Mouse (Mus musculus): ENCODE measurements around the gene Ppef2. TPM values are rescaled to one million over a fixed set of nuclear protein-coding genes. Genes with fewer than 3 reads are reported as not detected.

Ppef2 gene
- polyA plus RNA-seq (2016; fragmentation: Nextera tagmentation; extraction: Ambion mirVana), result not detected in 2 replicates

DNA sequence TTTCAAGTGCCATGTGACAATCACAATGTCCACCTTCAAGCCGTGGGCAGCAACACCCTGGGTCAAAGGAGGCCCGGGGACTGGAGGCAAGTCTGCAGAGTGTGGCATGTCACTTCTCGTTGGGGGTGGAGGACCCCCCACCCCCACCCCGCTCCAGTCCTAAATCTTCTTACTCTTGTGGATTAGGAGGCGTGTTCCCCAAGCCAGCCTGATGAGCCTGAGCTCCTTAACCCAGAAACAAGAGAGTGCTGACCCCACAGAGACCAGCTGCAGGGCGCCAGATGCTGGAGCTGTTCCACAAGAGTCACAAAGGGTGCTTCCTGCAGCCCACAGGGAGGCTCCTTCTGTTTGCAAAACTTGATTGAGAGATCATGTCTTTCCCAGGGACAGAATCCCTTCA lies at the start of gene Ppef2:
Ppef2 (minus strand) TSS at position 61 of the 400 bp plus-strand sequence.
- 26% methylated on average over 6 of the region's 6 CpGs for WGBS (ENCODE audit: insufficient replicate concordance)
- Histone ChIP-seq H3K36me3 (no peaks in the 10 kb centered on the region), H3K27ac (no peak within 1 kb of the TSS)

DNA sequence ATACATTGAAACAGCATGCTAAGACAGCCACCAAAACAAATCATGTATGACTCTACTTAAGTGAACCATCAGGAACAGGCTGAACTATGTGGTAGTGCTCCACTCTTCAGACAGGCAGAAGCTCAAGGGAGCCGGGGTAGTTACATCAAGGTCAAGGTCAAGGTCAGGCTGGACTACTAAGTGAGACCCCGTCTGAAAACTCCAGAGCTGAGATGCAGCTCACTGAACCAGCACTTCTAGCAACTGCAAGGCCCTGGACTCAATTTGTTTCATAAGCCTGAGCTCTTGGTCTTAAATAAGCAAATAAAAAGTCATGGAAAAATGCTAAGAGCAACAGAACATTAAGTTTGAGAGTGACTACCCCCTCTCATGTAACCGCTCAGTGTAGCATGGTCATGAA lies 48.2 kb upstream of the Ppef2 start:
- Histone ChIP-seq H3K9me3 (replicated peaks) (no peaks in the 10 kb centered on the region), H3K9ac (no peak overlapping the region), H3K27me3 (replicated peaks) (no peaks in the 10 kb centered on the region), H3K36me3 (peaks cover 87% of the 10 kb centered on the region), H3K27ac (no peak overlapping the region), H3K4me3 (no peak overlapping the region), H3K4me2 (no peak overlapping the region), H3K4me1 (peaks cover 20% of the 10 kb centered on the region)
- WGBS (ENCODE audit: insufficient replicate concordance), result 79% methylated on average over 3 of the region's 3 CpGs
- ATAC-seq, result no peak

More for the DNA sequence above, at the start of gene Ppef2:
- no peaks in the 10 kb centered on the region for H3K9me3 ChIP-seq (replicated peaks)
- no peak within 1 kb of the TSS for H3K4me3 ChIP-seq
- H3K27me3 ChIP-seq (replicated peaks), result peaks cover 81% of the 10 kb centered on the region
- no peaks in the 10 kb centered on the region for H3K4me1 ChIP-seq
- no peak within 1 kb of the TSS for H3K9ac ChIP-seq
- no peak within 1 kb of the TSS for H3K4me2 ChIP-seq
- no peak for ATAC-seq

DNA sequence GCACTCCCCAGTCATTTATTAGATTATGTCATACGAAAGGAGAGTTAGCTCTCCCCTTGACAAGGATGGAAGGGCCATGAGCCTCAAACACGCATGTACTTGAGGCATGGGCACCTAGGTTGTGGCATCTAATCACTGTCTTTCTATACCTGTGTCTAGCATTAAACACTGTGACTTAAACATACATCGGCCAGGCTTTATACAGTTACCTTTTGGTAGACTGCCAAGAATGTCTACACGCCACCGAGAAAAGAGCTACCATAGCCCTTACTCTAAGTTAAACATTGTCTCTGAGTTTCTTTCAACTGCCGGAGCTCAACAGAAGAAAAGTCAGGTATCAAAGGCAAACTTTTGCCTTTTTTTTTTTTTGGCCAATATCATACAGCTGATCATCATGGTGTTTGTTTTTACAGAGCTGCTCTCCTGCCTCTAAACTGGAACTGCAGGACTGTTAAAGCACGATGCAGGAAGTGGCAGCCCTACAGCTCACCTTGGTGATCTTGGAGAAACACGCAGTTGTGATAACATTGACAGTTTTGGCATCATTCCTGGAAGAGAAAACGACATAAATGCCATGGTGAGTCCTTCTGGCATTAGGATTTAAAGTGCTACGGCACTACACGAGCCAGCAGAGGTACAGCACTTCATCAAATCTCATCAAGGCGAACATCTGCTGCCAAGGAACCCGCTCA lies 46.2 kb upstream of the Ppef2 start:
- Histone ChIP-seq H3K27ac (no peak overlapping the region), H3K4me1 (0 out of 2 replicates have a peak, but pooled peaks cover 4% of the 10 kb centered on the region), H3K4me2 (no peak overlapping the region), H3K27me3 (replicated peaks) (no peaks in the 10 kb centered on the region), H3K4me3 (no peak overlapping the region), H3K9me3 (replicated peaks) (no peaks in the 10 kb centered on the region), H3K36me3 (peaks cover 98% of the 10 kb centered on the region), H3K9ac (no peak overlapping the region)
- no peak for ATAC-seq
- whole genome bisulfite sequencing (ENCODE audit: insufficient replicate concordance), result 86% methylated on average over 13 of the region's 13 CpGs

GRCm38 (mm10) chr5:92294525-92294924 lies 38.4 kb upstream of the Ppef2 start:
- H3K27me3 ChIP-seq (replicated peaks), result no peaks in the 10 kb centered on the region
- peaks cover 97% of the 10 kb centered on the region for H3K36me3 ChIP-seq
- H3K4me1 ChIP-seq, result 0 out of 2 replicates have a peak, but pooled peaks cover 8% of the 10 kb centered on the region
- no peaks in the 10 kb centered on the region for H3K9me3 ChIP-seq (replicated peaks)
- WGBS (ENCODE audit: insufficient replicate concordance), result 82% methylated on average over 2 of the region's 2 CpGs
- H3K4me3 ChIP-seq, result no peak overlapping the region
- no peak overlapping the region for H3K4me2 ChIP-seq
- no peak for ATAC-seq
- H3K9ac ChIP-seq, result no peak overlapping the region
- no peak overlapping the region for H3K27ac ChIP-seq

DNA sequence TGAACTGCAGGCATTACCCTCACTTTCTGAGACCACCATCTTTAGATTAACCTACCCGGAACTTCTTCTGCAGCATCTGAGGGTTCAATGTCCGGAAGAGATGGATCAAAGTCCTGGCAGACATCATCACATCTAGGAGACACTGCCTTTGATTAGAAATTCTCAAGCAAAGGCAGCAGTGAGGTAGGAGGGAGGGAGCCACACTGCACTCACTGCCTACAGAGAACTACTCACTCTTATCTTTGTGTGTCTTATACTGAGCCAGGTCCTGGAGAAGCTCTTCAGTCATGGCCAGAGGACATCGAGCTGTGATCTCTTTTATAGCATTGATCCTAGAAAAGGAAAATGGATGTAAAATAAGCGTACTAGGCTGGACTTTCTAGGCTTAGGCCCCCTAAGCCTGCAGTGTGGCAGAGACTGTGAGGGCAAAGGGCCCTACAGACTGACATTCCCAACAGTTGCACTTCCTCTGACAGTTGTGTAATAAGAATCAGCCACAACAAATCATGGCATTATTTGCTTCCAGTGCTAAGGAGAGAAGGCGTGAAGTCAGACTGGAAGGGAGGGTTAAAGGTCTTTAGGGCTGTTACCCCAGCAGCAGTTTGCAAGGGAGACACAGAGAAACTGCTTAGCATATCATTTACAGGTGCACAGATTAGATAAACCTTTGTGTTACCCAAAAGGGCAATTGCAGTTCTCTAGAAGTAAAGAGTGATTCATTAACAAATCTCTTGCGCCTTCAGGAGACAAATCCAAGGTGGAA lies 35.8 kb upstream of the Ppef2 start:
- H3K4me2 ChIP-seq, result no peak overlapping the region
- no peaks in the 10 kb centered on the region for H3K9me3 ChIP-seq (replicated peaks)
- peaks cover 98% of the 10 kb centered on the region for H3K36me3 ChIP-seq
- H3K9ac ChIP-seq, result no peak overlapping the region
- ATAC-seq, result no peak
- H3K27me3 ChIP-seq (replicated peaks), result no peaks in the 10 kb centered on the region
- 74% methylated on average over 6 of the region's 6 CpGs for WGBS (ENCODE audit: insufficient replicate concordance)
- no peak overlapping the region for H3K4me3 ChIP-seq
- 0 out of 2 replicates have a peak, but pooled peaks cover 8% of the 10 kb centered on the region for H3K4me1 ChIP-seq
- H3K27ac ChIP-seq, result no peak overlapping the region

DNA sequence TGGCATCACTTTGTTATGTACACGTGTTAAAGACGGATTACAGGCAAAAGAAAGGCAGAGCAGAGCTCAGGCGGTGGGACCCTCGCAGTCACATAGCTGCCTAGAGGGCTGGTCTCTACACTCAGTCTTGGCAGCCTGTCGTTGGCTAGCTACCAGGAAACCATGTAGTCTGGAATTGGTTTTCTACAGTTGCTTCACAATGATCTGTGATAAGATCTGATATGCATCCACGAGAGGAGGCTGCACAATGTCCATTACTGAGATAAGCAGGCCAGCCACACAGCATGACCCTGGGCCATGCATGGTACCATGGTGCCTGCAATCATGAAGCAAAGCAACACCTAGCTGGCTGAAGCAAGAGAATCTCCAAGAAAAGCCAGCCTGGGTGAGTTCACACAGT lies 31.8 kb upstream of the Ppef2 start:
- 73% methylated on average over 6 of the region's 6 CpGs for WGBS (ENCODE audit: insufficient replicate concordance)
- Histone ChIP-seq H3K4me2 (no peak overlapping the region), H3K36me3 (peaks cover 89% of the 10 kb centered on the region), H3K4me3 (no peak overlapping the region), H3K9me3 (replicated peaks) (no peaks in the 10 kb centered on the region), H3K9ac (no peak overlapping the region), H3K27me3 (replicated peaks) (no peaks in the 10 kb centered on the region), H3K27ac (no peak overlapping the region), H3K4me1 (peaks cover 24% of the 10 kb centered on the region)
- ATAC-seq, result peak; percentile 28; the same call in 1 of the 2 replicates

- peak overlapping the region; percentile 68; the same call in 1 of the 2 replicates for H3K27ac ChIP-seq
- peak; percentile 76 for ATAC-seq
- peak overlapping the region; percentile 50 for H3K4me2 ChIP-seq
- no peak overlapping the region for H3K4me3 ChIP-seq
- H3K9ac ChIP-seq, result no peak overlapping the region
- peaks cover 35% of the 10 kb centered on the region for H3K4me1 ChIP-seq
- H3K27me3 ChIP-seq (replicated peaks), result peaks cover 4% of the 10 kb centered on the region; the same call in 1 of the 2 replicates
- H3K9me3 ChIP-seq (replicated peaks), result no peaks in the 10 kb centered on the region
- WGBS (ENCODE audit: insufficient replicate concordance), result 33% methylated on average over 3 of the region's 3 CpGs
- H3K36me3 ChIP-seq, result peaks cover 42% of the 10 kb centered on the region
Measured at GRCm38 (mm10) chr5:92283107-92283506, 27.0 kb upstream of the Ppef2 start.

DNA sequence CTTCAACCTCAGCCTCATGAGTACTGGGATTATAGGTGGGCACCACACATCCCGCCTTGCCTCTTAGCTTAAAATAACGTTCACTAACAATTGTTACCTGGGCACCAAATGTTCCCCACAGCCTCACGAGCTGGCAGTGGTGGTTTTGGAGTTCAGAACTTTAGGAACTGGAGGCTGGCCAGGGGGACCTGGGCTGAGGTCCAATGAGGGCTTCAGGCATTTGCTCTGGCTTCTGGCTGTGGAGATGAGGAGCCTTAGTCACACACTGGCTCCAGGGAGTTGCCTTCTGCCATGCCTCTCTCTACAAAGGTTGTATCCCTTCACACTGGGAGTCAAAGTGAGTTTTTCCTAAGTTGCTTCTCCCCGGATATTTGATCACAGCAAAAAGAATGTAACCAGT lies 26.5 kb upstream of the Ppef2 start:
- Histone ChIP-seq H3K9me3 (replicated peaks) (no peaks in the 10 kb centered on the region), H3K4me3 (no peak overlapping the region), H3K27me3 (replicated peaks) (peaks cover 7% of the 10 kb centered on the region; the same call in 1 of the 2 replicates), H3K9ac (no peak overlapping the region), H3K4me1 (peaks cover 38% of the 10 kb centered on the region), H3K27ac (no peak overlapping the region), H3K4me2 (peak overlapping the region; percentile 50), H3K36me3 (peaks cover 37% of the 10 kb centered on the region)
- WGBS (ENCODE audit: insufficient replicate concordance), result 75% methylated on average over 4 of the region's 4 CpGs
- ATAC-seq, result no peak

GRCm38 (mm10) chr5:92278942-92279537 lies 23.0 kb upstream of the Ppef2 start:
- no peaks in the 10 kb centered on the region for H3K9me3 ChIP-seq (replicated peaks)
- no peak overlapping the region for H3K4me2 ChIP-seq
- peaks cover 4% of the 10 kb centered on the region; the same call in 1 of the 2 replicates for H3K36me3 ChIP-seq
- H3K27me3 ChIP-seq (replicated peaks), result peaks cover 40% of the 10 kb centered on the region
- WGBS (ENCODE audit: insufficient replicate concordance), result 42% methylated on average over 10 of the region's 10 CpGs
- peaks cover 38% of the 10 kb centered on the region for H3K4me1 ChIP-seq
- no peak overlapping the region for H3K9ac ChIP-seq
- H3K27ac ChIP-seq, result no peak overlapping the region
- no peak for ATAC-seq
- H3K4me3 ChIP-seq, result no peak overlapping the region

DNA sequence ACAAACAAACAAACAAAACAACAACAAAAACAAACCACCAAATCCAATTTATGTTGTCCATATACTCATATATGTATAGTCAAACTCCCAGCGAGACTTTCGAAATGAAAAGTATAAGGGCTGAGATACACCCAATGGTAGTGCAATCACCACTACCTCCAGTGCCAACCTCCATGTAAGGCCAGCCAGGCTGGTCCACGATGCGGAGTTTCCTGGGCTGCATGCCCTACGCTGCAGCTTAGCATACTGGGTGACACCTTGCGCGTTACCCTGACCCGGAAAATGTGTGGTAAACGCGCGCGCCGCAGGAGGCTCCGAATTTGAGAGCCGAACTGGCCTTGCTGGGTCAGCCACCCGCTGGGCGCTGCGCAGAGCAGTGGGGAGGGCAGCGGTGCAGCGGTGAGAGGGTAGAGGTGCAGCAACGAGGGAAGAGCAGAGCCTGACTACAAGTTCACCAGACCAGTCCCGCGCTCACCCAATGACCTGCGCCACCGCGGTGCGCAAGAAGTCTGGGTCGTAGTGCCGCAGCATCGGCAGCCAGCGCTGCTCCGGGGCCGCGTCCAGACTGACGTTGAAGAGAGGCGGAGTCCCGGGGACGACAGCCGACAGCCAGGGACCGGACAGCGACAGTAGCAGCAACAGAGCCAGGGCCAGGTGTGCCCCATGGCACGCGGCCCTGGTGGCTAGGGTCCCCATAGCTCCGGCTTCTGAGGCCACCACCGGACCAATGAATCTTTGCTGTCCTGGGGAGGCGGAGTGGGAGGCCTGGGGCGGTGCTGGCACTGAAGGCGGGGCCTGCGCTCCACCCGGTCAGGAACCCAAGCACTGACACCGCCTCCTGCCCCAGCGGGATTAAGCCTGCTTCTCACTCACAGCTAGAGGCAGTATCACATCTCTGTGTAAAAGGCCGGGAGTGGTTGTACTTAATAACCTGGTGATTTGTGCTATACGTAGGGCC lies 21.6 kb upstream of the Ppef2 start, which contains the start of gene Naaa:
Naaa (minus strand) TSS at position 734 of the 958 bp plus-strand sequence.
- 3% methylated on average over 54 of the region's 54 CpGs for WGBS (ENCODE audit: insufficient replicate concordance)
- peak; percentile 90 for ATAC-seq
- no peaks in the 10 kb centered on the region for H3K36me3 ChIP-seq
- H3K9me3 ChIP-seq (replicated peaks), result no peaks in the 10 kb centered on the region
- peak within 1 kb of the TSS; percentile 59 for H3K9ac ChIP-seq
- H3K27ac ChIP-seq, result no peak within 1 kb of the TSS
- H3K4me1 ChIP-seq, result peaks cover 24% of the 10 kb centered on the region
- H3K4me2 ChIP-seq, result peak within 1 kb of the TSS; percentile 94
- H3K27me3 ChIP-seq (replicated peaks), result peaks cover 44% of the 10 kb centered on the region
- peak within 1 kb of the TSS; percentile 68 for H3K4me3 ChIP-seq

- Histone ChIP-seq H3K36me3 (no peaks in the 10 kb centered on the region), H3K27ac (no peak overlapping the region), H3K4me1 (no peaks in the 10 kb centered on the region), H3K4me3 (no peak overlapping the region), H3K27me3 (replicated peaks) (peaks cover 29% of the 10 kb centered on the region), H3K9me3 (replicated peaks) (no peaks in the 10 kb centered on the region), H3K9ac (no peak overlapping the region), H3K4me2 (no peak overlapping the region)
- ATAC-seq, result no peak
- WGBS (ENCODE audit: insufficient replicate concordance), result 52% methylated on average over 7 of the region's 7 CpGs
Measured at GRCm38 (mm10) chr5:92270496-92270895, 14.4 kb upstream of the Ppef2 start.

All from liver, embryonic 12.5 days (tissue).